Comparison of ENCODE assay signal across 9 mouse cellular contexts in genomic region chr2:156617536-156617935, GRCm38 (mm10). TPM values are rescaled to one million over a fixed set of nuclear protein-coding genes. Genes with fewer than 3 reads are reported as not detected.
DNase-seq lines count a peak whose midpoint lies in the region.
"Had no signal": no experiment of that assay in that cellular context is flagged by ENCODE, and none has a peak within 500 bp of the region (broad histone marks: within the 10 kb centered on the region; RNA-seq: fewer than 3 reads in every experiment).

No protein-coding gene starts in this region.

- H3K36me3 ChIP-seq in heart, embryonic 10.5 days = no peaks in the 10 kb centered on the region

- H3K4me3 ChIP-seq in heart, embryonic 10.5 days = no peak overlapping the region

- peaks cover 98% of the 10 kb centered on the region for H3K27me3 ChIP-seq in heart, embryonic 10.5 days (ENCODE audit: insufficient read depth, poor library complexity, severe bottlenecking)

- peak; percentile 57 for DNase-seq in heart, embryonic 10.5 days (ENCODE audit: low spot score)
- no peak for DNase-seq in heart, postnatal 10 days
- peak; percentile 47 for DNase-seq in 3T3-L1 (ENCODE audit: low read depth, low spot score)
- DNase-seq in NIH3T3 (ENCODE audit: low read depth) = peak; percentile 44
- DNase-seq in left cerebral cortex, postnatal 36 days (ENCODE audit: low spot score in 2 of 2) = peak; percentile 50 to 63
- no peak for DNase-seq in cerebellum, postnatal 10 days
- DNase-seq in cerebellum, postnatal 14 days = no peak
- DNase-seq in thymus, postnatal 14 days = no peak
- DNase-seq: cerebellum, adult 9-10 months had no signal

- intact Hi-C loops in heart, postnatal 10 days (cut with DNase I) = no loop called here
- intact Hi-C loops in left cerebral cortex, postnatal 36 days (cut with DNase I) = loop anchor here (5.0 kb wide), 1 partner anchor 35 kb away; no protein-coding TSS in a partner anchor

- peaks cover 25% of the 10 kb centered on the region for H3K4me1 ChIP-seq in heart, embryonic 10.5 days

- no peak overlapping the region for H3K27ac ChIP-seq in heart, embryonic 10.5 days

- no peaks in the 10 kb centered on the region for H3K9me3 ChIP-seq in heart, embryonic 10.5 days

- WGBS in heart, embryonic 10.5 days = 44% methylated on average over 11 of the region's 11 CpGs

RNA-seq across cellular contexts. Expression of gene Dlgap4, which starts 4.0 kb away (rescaled TPM):
- 71.6 and 95.7 TPM in 2 replicates for polyA plus RNA-seq in heart, embryonic 10.5 days (2016; fragmentation: Nextera tagmentation; extraction: Ambion mirVana)
- total RNA-seq in heart, postnatal 10 days (2021) = 10 to 100 TPM; 45.2 to 46.7 TPM
- 100 to 1,000 TPM; 224 to 241 TPM for total RNA-seq in left cerebral cortex, postnatal 36 days (2021)

Comparison
In these comparisons a context has a peak if more than half of its experiments do, and no peak if none do; other contexts are left out.
1. DNase-seq: peak in heart, embryonic 10.5 days (single experiment), 3T3-L1 (single experiment), NIH3T3 (single experiment) and left cerebral cortex, postnatal 36 days (2 of 2); none in heart, postnatal 10 days (0 of 2), cerebellum, postnatal 10 days (0 of 2), cerebellum, postnatal 14 days (0 of 2) and thymus, postnatal 14 days (single experiment).
2. RNA of gene Dlgap4, which starts 4.0 kb away (total RNA-seq): 224 to 241 TPM in left cerebral cortex, postnatal 36 days; 45.2 to 46.7 TPM in heart, postnatal 10 days; every median in the first group is over 4 times any median in the second.